In the genomic region with DNA sequence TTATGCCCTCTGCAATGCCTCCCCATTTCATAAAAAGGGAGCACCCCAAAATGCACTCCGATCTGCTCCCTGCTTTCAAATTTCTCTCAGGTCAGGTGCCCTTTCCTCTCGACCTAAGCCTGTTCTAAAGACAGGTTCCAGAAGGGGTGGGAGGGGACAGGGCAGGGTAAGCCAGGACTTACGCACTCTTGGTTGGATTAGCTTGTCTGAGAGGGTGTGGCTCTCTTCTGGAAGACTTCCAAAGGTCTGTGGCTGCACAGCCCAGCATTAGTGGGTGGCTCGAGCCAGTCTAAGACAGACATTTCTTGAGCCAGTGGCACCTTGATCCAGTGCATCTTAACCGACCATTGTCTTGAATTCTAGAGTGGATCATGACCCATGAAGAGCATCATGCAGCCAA, we compare ENCODE assay signal across 12 mouse cellular contexts. TPM values are rescaled to one million over a fixed set of nuclear protein-coding genes. Genes with fewer than 3 reads are reported as not detected.
DNase-seq lines count a peak whose midpoint lies in the region; TF ChIP-seq lines count a peak whose summit lies in the region.
"Had no signal": no experiment of that assay in that cellular context is flagged by ENCODE, and none has a peak within 500 bp of the region (broad histone marks: within the 10 kb centered on the region; RNA-seq: fewer than 3 reads in every experiment).

No protein-coding gene starts in this region.

- peak; percentile 94 for DNase-seq in heart, adult 11 months
- no peak for DNase-seq in heart, postnatal 14 days
- peak; percentile 15 for DNase-seq in retina, postnatal 1 day
- no peak for DNase-seq in retina, embryonic 14.5 days (ENCODE audit: low spot score)
- DNase-seq in kidney, postnatal 14 days, result peak; percentile 18
- no peak for DNase-seq in layer of hippocampus, adult 2 months (ENCODE audit: low spot score in 2 of 2)
- DNase-seq in layer of hippocampus, postnatal 14 days (ENCODE audit: low spot score in 2 of 2), result no peak
- no peak for DNase-seq in layer of hippocampus, postnatal 36 days
- DNase-seq: adrenal gland, adult 2 months had no signal

- intact Hi-C loops in heart, postnatal 14 days (cut with DNase I), result no loop called here

- no peak overlapping the region for H3K4me3 ChIP-seq in layer of hippocampus, adult 2 months
- H3K4me3 ChIP-seq: limb, embryonic 15.5 days; midbrain, embryonic 15.5 days had no signal

- no peak overlapping the region for H3K27ac ChIP-seq in layer of hippocampus, adult 2 months
- H3K27ac ChIP-seq: limb, embryonic 15.5 days; midbrain, embryonic 15.5 days had no signal

- TF ChIP-seq CTCF in layer of hippocampus, adult 2 months (conservative IDR thresholded peaks at IDR 0.05), result no peak

RNA-seq across cellular contexts. Expression of a gene that starts 18.2 kb away (rescaled TPM):
- 10 to 100 TPM; 12.9 to 13.7 TPM for total RNA-seq in heart, postnatal 14 days (2021)
- 10 to 100 TPM; 12.7 to 13.5 TPM for total RNA-seq in layer of hippocampus, adult 2 months (2021)
- 10 to 100 TPM; 13.5 to 13.7 TPM for total RNA-seq in layer of hippocampus, postnatal 14 days (2021)
- total RNA-seq in layer of hippocampus, postnatal 36 days (2021), result 10 to 100 TPM; 12.3 to 14.2 TPM

RNA-seq across cellular contexts. Expression of a gene that starts 19.4 kb away (rescaled TPM):
- total RNA-seq in heart, postnatal 14 days (2021), result 100 to 1,000 TPM; 739 to 748 TPM
- 100 to 1,000 TPM; 333 to 349 TPM for total RNA-seq in layer of hippocampus, adult 2 months (2021)
- total RNA-seq in layer of hippocampus, postnatal 14 days (2021), result 100 to 1,000 TPM; 309 to 311 TPM
- 100 to 1,000 TPM; 305 to 384 TPM for total RNA-seq in layer of hippocampus, postnatal 36 days (2021)

RNA-seq across cellular contexts. Expression of a gene that starts 53.6 kb away (rescaled TPM):
- total RNA-seq in heart, postnatal 14 days (2021), result 100 to 1,000 TPM in 1 of 2 experiments, 10 to 100 TPM in 1; 99.8 to 111 TPM
- total RNA-seq in layer of hippocampus, adult 2 months (2021), result 10 to 100 TPM; 51.8 to 55.1 TPM
- 10 to 100 TPM; 45.0 to 45.6 TPM for total RNA-seq in layer of hippocampus, postnatal 14 days (2021)
- 10 to 100 TPM; 46.6 to 52.1 TPM for total RNA-seq in layer of hippocampus, postnatal 36 days (2021)

RNA-seq across cellular contexts. Expression of a gene that starts 55.2 kb away (rescaled TPM):
- total RNA-seq in heart, postnatal 14 days (2021), result 1 to 10 TPM; 1.0 to 1.3 TPM
- 10 to 100 TPM; 10.6 to 10.9 TPM for total RNA-seq in layer of hippocampus, adult 2 months (2021)
- 10 to 100 TPM; 18.2 to 18.7 TPM for total RNA-seq in layer of hippocampus, postnatal 14 days (2021)
- total RNA-seq in layer of hippocampus, postnatal 36 days (2021), result 10 to 100 TPM; 11.1 to 11.6 TPM
- total RNA-seq: granulocyte monocyte progenitor cell, adult 5-6 weeks had no signal

Comparison
In these comparisons a context has a peak if more than half of its experiments do, and no peak if none do; other contexts are left out.
1. DNase-seq: peak in heart, adult 11 months (single experiment), retina, postnatal 1 day (single experiment) and kidney, postnatal 14 days (single experiment); none in heart, postnatal 14 days (0 of 2), retina, embryonic 14.5 days (single experiment), layer of hippocampus, adult 2 months (0 of 2), layer of hippocampus, postnatal 14 days (0 of 2) and layer of hippocampus, postnatal 36 days (0 of 2).